Mouse (Mus musculus): Measurements from ENCODE around the gene Sh3rf1.

Sh3rf1 gene

GRCm38 (mm10) chr8:61288006-61288566 lies 64.4 kb downstream of the Sh3rf1 start:
- DNase-seq: no peak

GRCm38 (mm10) chr8:61288676-61289075 lies 65.0 kb downstream of the Sh3rf1 start:
- DNase-seq: no peak

DNA sequence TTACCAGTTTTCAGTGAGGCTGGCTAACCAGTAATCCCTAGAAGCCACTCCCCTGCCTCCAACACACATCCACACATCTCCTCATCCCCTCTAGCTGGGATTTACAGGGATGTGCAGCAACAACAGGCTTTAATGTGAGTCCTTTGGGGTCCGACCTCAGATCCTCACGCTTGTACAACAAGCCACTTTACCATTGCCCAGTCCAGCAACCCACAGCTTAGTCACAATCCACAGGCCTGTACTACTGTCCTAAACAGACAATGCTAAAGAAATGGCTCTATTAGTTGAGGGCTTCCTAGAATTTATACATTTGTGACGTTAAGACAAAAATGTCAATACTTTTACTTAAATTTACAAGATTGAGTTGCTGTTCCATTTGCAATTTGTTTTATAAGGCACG lies 71.4 kb downstream of the Sh3rf1 start:
- DNase-seq: no peak

DNA sequence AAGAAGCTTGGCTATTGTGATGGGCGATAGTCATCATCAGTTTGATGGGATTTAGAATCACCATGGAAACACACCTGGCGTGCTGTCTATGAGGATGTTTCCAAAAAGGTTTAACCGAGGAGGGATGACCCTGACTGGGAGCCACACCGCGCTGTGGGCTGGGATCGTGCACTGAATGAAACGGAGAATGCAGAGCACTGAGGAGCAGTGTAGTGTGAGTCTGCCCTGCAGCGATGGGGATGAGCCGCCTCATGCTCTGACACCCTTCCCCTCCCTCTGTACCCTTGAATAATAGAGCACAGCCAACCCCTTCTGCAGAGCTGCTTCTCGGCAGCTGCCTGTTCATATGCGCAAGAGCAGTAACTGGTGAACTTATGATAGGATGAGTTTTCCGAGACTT lies 71.8 kb downstream of the Sh3rf1 start:
- DNase-seq: no peak

DNA sequence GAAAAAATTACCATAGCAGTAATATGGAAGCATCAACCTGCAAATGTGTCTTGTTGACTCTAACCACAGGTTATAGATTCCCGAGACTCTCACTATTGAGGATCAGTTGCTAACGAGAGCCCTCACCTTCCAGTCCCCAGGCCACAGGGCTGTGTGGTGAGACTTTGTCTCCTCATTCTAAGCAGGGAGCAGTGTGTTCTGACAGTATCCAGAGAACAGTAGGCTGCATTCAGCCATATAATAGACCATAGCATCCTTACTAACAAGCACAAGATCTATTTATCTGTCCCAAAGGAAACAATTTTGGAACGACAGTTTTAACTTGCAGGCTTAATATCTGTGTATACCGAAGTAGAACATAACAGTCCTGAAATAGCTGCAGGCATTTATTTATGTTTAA lies 75.2 kb downstream of the Sh3rf1 start:
- no peak for DNase-seq

DNA sequence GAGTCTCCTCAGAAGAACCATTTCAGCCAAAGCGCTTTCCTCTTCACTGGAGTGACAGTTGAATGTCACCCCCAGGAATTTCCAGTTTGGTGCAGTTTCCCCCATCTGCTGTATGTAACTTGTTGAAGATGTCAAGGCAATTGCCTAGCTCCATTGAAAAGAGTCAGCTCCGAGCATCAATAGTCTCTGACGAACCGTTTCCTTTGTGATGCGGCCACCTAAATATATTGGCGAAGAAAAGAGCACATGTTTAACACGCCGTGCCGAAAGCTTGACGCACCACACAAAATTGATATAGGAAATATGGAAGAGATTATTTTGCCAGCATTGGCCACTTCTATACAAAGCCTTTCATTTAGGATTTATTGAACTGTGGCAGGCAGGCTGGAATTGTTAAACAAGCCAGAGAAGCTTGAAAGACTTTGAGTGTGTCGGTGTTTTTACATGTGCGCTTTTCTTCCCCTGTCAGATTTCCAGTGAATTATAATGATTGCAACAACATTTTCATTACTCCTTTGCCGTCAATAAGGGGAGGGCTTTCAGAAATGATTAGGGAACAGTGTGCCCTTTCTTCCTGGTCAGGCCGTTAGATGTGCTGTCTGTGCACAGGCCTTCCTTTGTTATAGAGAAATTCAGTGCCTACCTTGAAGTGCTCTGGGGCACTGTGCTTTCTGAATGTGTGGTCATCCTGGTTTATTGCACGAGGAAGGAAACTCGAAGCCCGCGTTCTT lies 77.8 kb downstream of the Sh3rf1 start:
- no peak for DNase-seq

DNA sequence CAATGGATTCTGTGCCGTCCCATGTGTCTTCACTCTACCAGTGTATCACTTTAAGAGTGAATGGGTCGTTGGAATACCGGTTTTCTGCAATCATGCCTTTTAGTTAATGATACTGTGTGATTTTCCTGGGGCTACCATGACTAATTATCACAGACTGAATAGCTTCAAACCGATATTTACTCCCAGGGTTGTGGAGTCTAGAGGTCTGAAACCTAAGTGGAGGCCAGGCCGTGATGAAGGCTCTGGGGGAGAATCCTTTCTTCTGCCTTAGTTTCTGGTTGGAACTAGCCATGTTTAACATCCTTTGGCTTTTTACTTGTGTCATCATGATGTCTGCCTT lies 78.3 kb downstream of the Sh3rf1 start:
- no peak for DNase-seq

DNA sequence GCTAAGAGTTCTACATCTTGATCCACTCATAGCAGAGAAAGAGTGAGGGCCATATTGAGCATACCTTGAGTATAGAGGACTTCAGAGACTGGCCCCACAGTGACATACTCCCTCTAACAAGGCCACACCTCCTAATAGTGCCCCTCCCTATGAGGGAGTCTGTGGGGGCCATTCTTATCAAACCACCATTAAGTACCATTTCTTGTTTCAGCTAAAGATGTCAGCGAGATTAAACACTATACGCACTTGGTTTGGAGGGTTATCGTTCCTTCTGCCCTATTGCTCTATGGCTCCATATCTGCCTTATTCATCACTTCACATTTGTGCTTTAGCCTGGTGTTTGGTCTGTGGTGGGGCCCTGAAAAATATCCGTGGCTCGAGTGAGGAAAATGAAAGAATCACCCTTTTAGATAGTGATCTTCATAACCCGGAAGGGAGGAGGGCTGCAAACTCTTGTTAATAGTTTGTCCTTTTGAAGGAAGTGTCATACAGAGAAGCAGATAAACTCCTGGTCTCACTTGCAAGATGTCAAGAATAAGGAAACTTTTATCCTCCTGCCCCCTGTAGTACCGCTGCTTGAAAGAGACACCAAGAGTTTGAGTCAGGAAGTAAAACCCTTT lies 81.9 kb downstream of the Sh3rf1 start:
- no peak for DNase-seq

DNA sequence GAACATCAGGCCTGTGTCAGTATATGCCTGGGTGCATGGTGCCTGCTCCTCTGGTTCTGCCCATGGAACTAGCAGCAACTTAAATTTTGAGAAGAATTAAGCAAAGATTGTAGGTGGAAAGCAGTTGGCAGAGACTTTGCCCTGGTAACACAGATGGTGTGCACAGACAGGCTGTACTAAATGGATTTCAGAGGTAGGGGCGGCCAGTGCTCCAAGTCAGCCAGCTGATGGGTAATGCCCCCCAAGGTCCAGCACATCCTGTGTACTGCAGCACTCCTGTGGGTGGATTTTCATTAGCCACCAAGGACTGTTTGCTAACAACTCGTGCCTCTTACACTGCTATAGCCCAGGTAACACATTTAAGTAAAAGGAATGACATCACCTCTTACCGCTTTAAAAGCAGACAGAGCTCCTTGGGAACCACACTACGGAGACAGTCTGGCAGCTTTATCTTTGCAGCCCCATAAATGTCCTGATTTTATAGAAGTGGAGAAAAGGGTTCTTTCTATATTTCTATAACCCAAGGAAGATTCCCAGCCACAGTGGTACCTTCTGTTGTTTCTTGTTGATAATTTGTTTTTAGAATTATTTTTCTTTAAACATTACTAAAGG lies 82.9 kb downstream of the Sh3rf1 start:
- no peak for DNase-seq

DNA sequence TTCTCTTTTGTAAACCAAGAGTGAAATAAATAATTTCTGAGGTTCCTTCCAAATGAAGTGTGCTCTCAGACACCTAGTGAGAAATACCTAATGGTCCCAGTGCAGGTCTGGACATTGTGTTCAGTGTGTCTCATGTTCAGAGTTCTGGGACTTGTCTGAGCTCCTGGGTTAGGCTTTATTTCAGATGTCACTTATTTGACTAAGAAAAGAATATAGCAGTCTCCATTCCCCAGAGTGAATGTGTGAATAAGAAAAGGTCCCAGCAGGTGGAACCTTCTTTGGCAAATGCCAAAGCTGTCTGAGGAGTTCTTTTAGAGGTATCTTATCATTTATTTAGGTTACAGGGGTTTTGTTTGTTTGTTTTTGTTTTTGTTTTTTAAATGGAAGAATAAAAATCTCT lies 85.2 kb downstream of the Sh3rf1 start:
- no peak for DNase-seq

- no peak for DNase-seq
These were observed 86.1 kb downstream of the Sh3rf1 start for GRCm38 (mm10) chr8:61309530-61310402.

DNA sequence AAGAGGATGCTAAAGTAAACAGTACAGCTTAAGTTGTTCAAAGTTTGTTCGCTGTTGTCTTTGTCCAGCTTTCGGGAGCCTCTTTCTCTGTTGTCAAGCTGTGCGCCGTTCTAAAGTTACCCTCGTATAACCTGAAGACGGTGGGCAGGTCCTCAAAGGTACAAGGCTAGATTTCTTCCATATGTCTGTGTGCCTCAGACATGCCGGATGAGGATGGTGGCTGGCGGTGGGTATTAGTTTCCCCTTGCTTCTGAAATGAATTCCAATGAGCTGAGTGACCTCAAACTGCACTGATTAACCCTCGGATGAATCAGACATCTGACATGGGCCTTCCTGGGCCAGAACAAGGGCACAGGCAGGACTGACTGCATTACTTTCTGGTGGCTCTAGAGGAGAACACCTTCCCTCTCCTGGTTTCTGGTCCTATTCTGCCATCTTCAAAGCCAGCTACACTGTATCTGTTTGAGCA lies 86.8 kb downstream of the Sh3rf1 start:
- no peak for DNase-seq

GRCm38 (mm10) chr8:61313016-61313415 lies 89.3 kb downstream of the Sh3rf1 start:
- DNase-seq: no peak

DNA sequence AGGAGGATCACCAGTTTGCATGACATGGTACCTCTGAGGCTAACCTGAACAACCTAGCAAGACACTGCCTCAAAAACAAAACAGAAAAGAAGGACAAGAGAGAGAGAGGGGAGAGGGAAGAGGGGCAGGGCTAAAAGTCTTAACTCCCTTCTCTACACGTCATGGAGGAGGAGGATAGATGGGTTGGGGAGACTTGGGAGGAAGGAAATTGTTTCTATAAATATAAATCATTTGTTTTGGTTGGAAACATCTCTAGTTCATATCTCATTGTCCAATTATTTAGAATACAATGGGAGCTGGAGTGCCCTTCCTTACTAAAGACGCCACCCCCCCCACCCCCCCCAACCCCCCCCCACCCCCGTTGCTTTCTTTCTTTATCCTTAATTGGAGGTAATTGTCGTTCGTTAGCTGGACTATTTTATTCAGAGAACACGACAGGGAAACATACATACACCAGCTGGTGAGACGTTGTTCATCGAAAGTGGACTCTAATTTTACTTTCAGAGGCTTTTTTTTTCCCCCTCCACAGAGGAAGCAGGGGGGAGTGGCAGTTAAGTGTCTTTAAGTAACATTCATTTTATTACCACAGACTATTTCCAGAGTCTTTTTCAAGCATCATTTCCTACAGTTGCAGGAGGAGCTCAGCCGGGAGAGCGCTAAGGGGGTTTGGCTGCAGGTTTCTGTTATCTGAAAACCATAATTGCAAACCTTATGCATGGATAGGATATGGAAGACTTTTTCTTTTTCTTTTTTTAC lies 92.5 kb downstream of the Sh3rf1 start:
- no peak for DNase-seq

GRCm38 (mm10) chr8:61316813-61317534 lies 93.3 kb downstream of the Sh3rf1 start:
- DNase-seq: no peak

- no peak for DNase-seq
These were observed 94.0 kb downstream of the Sh3rf1 start for GRCm38 (mm10) chr8:61317535-61318136.

GRCm38 (mm10) chr8:61321216-61321615 lies 97.5 kb downstream of the Sh3rf1 start:
- no peak for DNase-seq

- no peak for DNase-seq
These were observed 98.1 kb downstream of the Sh3rf1 start for GRCm38 (mm10) chr8:61321780-61322179.

- DNase-seq: no peak
These were observed 98.8 kb downstream of the Sh3rf1 start for GRCm38 (mm10) chr8:61322462-61322861.

- no peak for DNase-seq
These were observed 100.8 kb downstream of the Sh3rf1 start for GRCm38 (mm10) chr8:61324363-61324914.

Data from thymus, postnatal 36 days (tissue).